Mouse (Mus musculus) heart, postnatal 0 days (tissue): ENCODE data around the gene Bcr.

Source experiments
- CTCF ChIP-seq: IDR thresholded peaks from 2 replicates; pipeline ENCODE4 v1.5.1; 2016; ENCODE audit warnings: antibody characterized with exemption, control low read depth, low read depth
- EP300 ChIP-seq: IDR thresholded peaks from 2 replicates; pipeline ENCODE4 v1.6.1; 2016; ENCODE audit warnings: antibody characterized with exemption, low read depth

DNA sequence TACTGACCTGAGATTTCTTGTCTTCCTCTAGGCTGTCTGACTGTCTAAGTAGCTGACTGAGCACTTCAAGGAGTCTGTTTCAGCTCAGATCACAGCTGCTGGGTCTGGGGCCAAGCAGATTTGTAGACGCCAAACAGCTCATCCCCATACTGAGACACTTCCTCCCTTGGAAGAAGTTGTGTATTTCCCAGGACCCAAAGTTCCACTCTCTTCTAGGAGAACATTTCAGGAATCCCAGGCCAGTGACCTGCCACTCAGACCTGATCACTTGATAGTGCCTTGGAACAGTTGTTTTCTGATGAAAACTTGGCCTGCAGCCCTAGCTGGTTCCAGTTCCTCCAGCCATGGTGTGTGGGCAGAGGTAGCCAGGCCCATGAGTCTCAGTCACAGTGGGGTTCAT lies 140.3 kb downstream of the Bcr start:
- TF ChIP-seq CTCF, result no peak
- no peak for TF ChIP-seq EP300
